Mouse (Mus musculus) midbrain, embryonic 15.5 days (tissue): ENCODE results near the gene Ttc7b. TPM values are rescaled to one million over a fixed set of nuclear protein-coding genes. Genes with fewer than 3 reads are reported as not detected.
A peak's percentile ranks its signal among the peaks of the same experiment; 100 is the strongest.

Experiments
- ATAC-seq: fragments of 200-750 bp; cut with Nextera tagmentation; replicated peaks from 2 replicates; pipeline ENCODE4 v1.8.0; 2017; ENCODE audit warnings: moderate TSS enrichment
- H3K27ac ChIP-seq: fragments of 300-500 bp; sonication (generic); 2 replicates; pipeline ENCODE4 v1.5.1; 2015; ENCODE audit warnings: mild to moderate bottlenecking, inconsistent platforms
- H3K27me3 ChIP-seq: fragments of 300-500 bp; sonication (generic); replicated peaks from 2 replicates; pipeline ENCODE4 v1.6.1; 2015; ENCODE audit warnings: inconsistent platforms
- H3K36me3 ChIP-seq: fragments of 300-500 bp; sonication (generic); replicated peaks from 2 replicates; pipeline ENCODE4 v1.6.1; 2015; ENCODE audit warnings: inconsistent platforms
- H3K4me1 ChIP-seq: fragments of 300-500 bp; sonication (generic); 2 replicates; pipeline ENCODE4 v1.6.1; 2015; ENCODE audit warnings: inconsistent platforms
- H3K4me2 ChIP-seq: fragments of 300-500 bp; sonication (generic); 2 replicates; pipeline ENCODE4 v1.6.1; 2015; ENCODE audit warnings: inconsistent platforms, mild to moderate bottlenecking, moderate library complexity
- H3K4me3 ChIP-seq: fragments of 300-500 bp; sonication (generic); 2 replicates; pipeline ENCODE4 v1.5.1; 2015; ENCODE audit warnings: mild to moderate bottlenecking, inconsistent platforms
- H3K9ac ChIP-seq: fragments of 300-500 bp; sonication (generic); 2 replicates; pipeline ENCODE4 v1.6.1; 2015; ENCODE audit warnings: mild to moderate bottlenecking, inconsistent platforms
- H3K9me3 ChIP-seq: fragments of 300-500 bp; sonication (generic); 2 replicates; pipeline ENCODE4 v1.6.1; 2016; ENCODE audit warnings: inconsistent platforms
- WGBS: fragments of 180-500 bp; shearing (Covaris S2); methylation state at CpG from one replicate; pipeline ENCODE4 v1.1.7; 2015; ENCODE audit warnings: mixed read lengths; 5-methylcytosine and 5-hydroxymethylcytosine counted together
- polyA plus RNA-seq: library from polyadenylated mRNA; unstranded; fragments of >200 nt; fragmentation: Nextera tagmentation; extraction: Ambion mirVana; gene quantifications from 2 replicates; pipeline ENCODE4 v1.2.1, GENCODE M21; 2015

The Ttc7b gene
- polyA plus RNA-seq, 1 experiment from 2014 or later: 9.7 TPM

- Histone ChIP-seq H3K4me2 (no peak overlapping the region), H3K4me3 (no peak overlapping the region), H3K9me3 (no peaks in the 10 kb centered on the region), H3K9ac (no peak overlapping the region), H3K4me1 (peaks cover 17% of the 10 kb centered on the region), H3K36me3 (peaks cover 3% of the 10 kb centered on the region), H3K27me3 (no peaks in the 10 kb centered on the region), H3K27ac (peak overlapping the region; percentile 60; the same call in 1 of the 2 replicates)
- WGBS: 93% methylated on average over 5 of the region's 5 CpGs
- no peak for ATAC-seq
These were observed 121.4 kb downstream of the Ttc7b start for GRCm38 (mm10) chr12:100399126-100399727.

- no peak overlapping the region for H3K4me3 ChIP-seq
- 55% methylated on average over 8 of the region's 8 CpGs for WGBS
- peak overlapping the region; percentile 60 for H3K27ac ChIP-seq
- no peaks in the 10 kb centered on the region for H3K9me3 ChIP-seq
- H3K4me1 ChIP-seq: peaks cover 17% of the 10 kb centered on the region
- no peak overlapping the region for H3K4me2 ChIP-seq
- peaks cover 6% of the 10 kb centered on the region for H3K36me3 ChIP-seq
- 0 out of 2 replicates have a peak, but pooled peaks have one; percentile 18 for ATAC-seq
- no peak overlapping the region for H3K9ac ChIP-seq
- H3K27me3 ChIP-seq: no peaks in the 10 kb centered on the region
These were observed 122.2 kb downstream of the Ttc7b start for GRCm38 (mm10) chr12:100398268-100398943.

- Histone ChIP-seq H3K4me2 (no peak overlapping the region), H3K36me3 (peaks cover 3% of the 10 kb centered on the region; the same call in 1 of the 2 replicates), H3K9me3 (no peaks in the 10 kb centered on the region), H3K9ac (no peak overlapping the region), H3K4me3 (no peak overlapping the region), H3K4me1 (peaks cover 18% of the 10 kb centered on the region), H3K27ac (peak overlapping the region; percentile 60), H3K27me3 (no peaks in the 10 kb centered on the region)
- WGBS: 65% methylated on average over 15 of the region's 15 CpGs
- peak; percentile 59 for ATAC-seq
These were observed 123.0 kb downstream of the Ttc7b start for GRCm38 (mm10) chr12:100397432-100398146.

- no peak overlapping the region for H3K9ac ChIP-seq
- peaks cover 3% of the 10 kb centered on the region; the same call in 1 of the 2 replicates for H3K36me3 ChIP-seq
- peak overlapping the region; percentile 2; the same call in 1 of the 2 replicates for H3K27ac ChIP-seq
- no peak overlapping the region for H3K4me3 ChIP-seq
- no peak for ATAC-seq
- H3K4me1 ChIP-seq: peaks cover 24% of the 10 kb centered on the region
- no peaks in the 10 kb centered on the region for H3K9me3 ChIP-seq
- no peak overlapping the region for H3K4me2 ChIP-seq
- WGBS: 84% methylated on average over 2 of the region's 2 CpGs
- H3K27me3 ChIP-seq: no peaks in the 10 kb centered on the region
These were observed 123.8 kb downstream of the Ttc7b start for GRCm38 (mm10) chr12:100396806-100397205.

GRCm38 (mm10) chr12:100393532-100393931 is 127.1 kb downstream of the Ttc7b start:
- Histone ChIP-seq H3K4me2 (no peak overlapping the region), H3K9ac (no peak overlapping the region), H3K27me3 (no peaks in the 10 kb centered on the region), H3K9me3 (no peaks in the 10 kb centered on the region), H3K36me3 (peaks cover 3% of the 10 kb centered on the region; the same call in 1 of the 2 replicates), H3K4me3 (no peak overlapping the region), H3K4me1 (peaks cover 22% of the 10 kb centered on the region), H3K27ac (no peak overlapping the region)
- no peak for ATAC-seq
- WGBS: 85% methylated on average over 3 of the region's 3 CpGs

GRCm38 (mm10) chr12:100393109-100393508 is 127.5 kb downstream of the Ttc7b start:
- no peaks in the 10 kb centered on the region for H3K9me3 ChIP-seq
- H3K4me1 ChIP-seq: peaks cover 18% of the 10 kb centered on the region
- H3K9ac ChIP-seq: no peak overlapping the region
- no peaks in the 10 kb centered on the region for H3K27me3 ChIP-seq
- no peak overlapping the region for H3K4me3 ChIP-seq
- ATAC-seq: no peak
- H3K27ac ChIP-seq: no peak overlapping the region
- H3K4me2 ChIP-seq: no peak overlapping the region
- WGBS: 82% methylated on average over 3 of the region's 3 CpGs
- peaks cover 3% of the 10 kb centered on the region; the same call in 1 of the 2 replicates for H3K36me3 ChIP-seq

- WGBS: 59% methylated on average over 5 of the region's 5 CpGs
- Histone ChIP-seq H3K36me3 (peaks cover 3% of the 10 kb centered on the region; the same call in 1 of the 2 replicates), H3K27ac (0 out of 2 replicates have a peak overlapping the region, but pooled peaks have one; percentile 3), H3K4me2 (no peak overlapping the region), H3K27me3 (no peaks in the 10 kb centered on the region), H3K9me3 (no peaks in the 10 kb centered on the region), H3K4me3 (no peak overlapping the region), H3K9ac (no peak overlapping the region), H3K4me1 (peaks cover 12% of the 10 kb centered on the region)
- no peak for ATAC-seq
These were observed 128.2 kb downstream of the Ttc7b start for GRCm38 (mm10) chr12:100392466-100392865.

GRCm38 (mm10) chr12:100391890-100392289 is 128.7 kb downstream of the Ttc7b start:
- H3K4me3 ChIP-seq: no peak overlapping the region
- H3K9me3 ChIP-seq: no peaks in the 10 kb centered on the region
- no peaks in the 10 kb centered on the region for H3K27me3 ChIP-seq
- WGBS: 84% methylated on average over 9 of the region's 9 CpGs
- peaks cover 3% of the 10 kb centered on the region; the same call in 1 of the 2 replicates for H3K36me3 ChIP-seq
- H3K9ac ChIP-seq: no peak overlapping the region
- H3K4me1 ChIP-seq: peaks cover 11% of the 10 kb centered on the region
- ATAC-seq: no peak
- H3K27ac ChIP-seq: no peak overlapping the region
- H3K4me2 ChIP-seq: no peak overlapping the region

- no peak overlapping the region for H3K9ac ChIP-seq
- no peak overlapping the region for H3K4me3 ChIP-seq
- H3K27ac ChIP-seq: peak overlapping the region; percentile 48; the same call in 1 of the 2 replicates
- WGBS: 48% methylated on average over 12 of the region's 12 CpGs
- no peaks in the 10 kb centered on the region for H3K27me3 ChIP-seq
- H3K9me3 ChIP-seq: no peaks in the 10 kb centered on the region
- H3K4me2 ChIP-seq: no peak overlapping the region
- ATAC-seq: peak; percentile 78
- H3K4me1 ChIP-seq: peaks cover 17% of the 10 kb centered on the region
- H3K36me3 ChIP-seq: peaks cover 8% of the 10 kb centered on the region; the same call in 1 of the 2 replicates
These were observed 130.5 kb downstream of the Ttc7b start for GRCm38 (mm10) chr12:100389878-100390710.

GRCm38 (mm10) chr12:100386259-100386658 is 134.4 kb downstream of the Ttc7b start:
- H3K4me3 ChIP-seq: no peak overlapping the region
- H3K36me3 ChIP-seq: peaks cover 4% of the 10 kb centered on the region; the same call in 1 of the 2 replicates
- no peak overlapping the region for H3K27ac ChIP-seq
- H3K4me1 ChIP-seq: peaks cover 10% of the 10 kb centered on the region; the same call in 1 of the 2 replicates
- H3K4me2 ChIP-seq: no peak overlapping the region
- no peak for ATAC-seq
- H3K27me3 ChIP-seq: no peaks in the 10 kb centered on the region
- WGBS: 66% methylated on average over 3 of the region's 3 CpGs
- H3K9me3 ChIP-seq: no peaks in the 10 kb centered on the region
- H3K9ac ChIP-seq: no peak overlapping the region

GRCm38 (mm10) chr12:100382526-100382925 is 138.1 kb downstream of the Ttc7b start:
- Histone ChIP-seq H3K27ac (no peak overlapping the region), H3K9ac (no peak overlapping the region), H3K4me2 (no peak overlapping the region), H3K4me3 (no peak overlapping the region), H3K4me1 (0 out of 2 replicates have a peak, but pooled peaks cover 6% of the 10 kb centered on the region), H3K36me3 (peaks cover 4% of the 10 kb centered on the region; the same call in 1 of the 2 replicates), H3K9me3 (no peaks in the 10 kb centered on the region), H3K27me3 (no peaks in the 10 kb centered on the region)
- no peak for ATAC-seq
